Mouse (Mus musculus): ENCODE results near the gene Igbp1. TPM values are rescaled to one million over a fixed set of nuclear protein-coding genes. Genes with fewer than 3 reads are reported as not detected.

Igbp1 gene
- total and polyA plus RNA-seq, 3 experiments: 79.4 to 92.1 TPM; not detected in 1

- H3K79me2 ChIP-seq (ENCODE audit: control insufficient read depth, insufficient read depth, low read length, poor library complexity): no peaks in the 10 kb centered on the region
- H3K27me3 ChIP-seq (ENCODE audit: control insufficient read depth in 1 of 2, insufficient read depth in 2 of 2, low read length in 2 of 2): no peaks in the 10 kb centered on the region
- no peak for DNase-seq (ENCODE audit: low read depth, low spot score)
Measured at GRCm38 (mm10) chrX:100517626-100518025, 23.5 kb downstream of the Igbp1 start.

GRCm38 (mm10) chrX:100518532-100518931 lies 24.4 kb downstream of the Igbp1 start:
- no peaks in the 10 kb centered on the region for H3K79me2 ChIP-seq (ENCODE audit: control insufficient read depth, insufficient read depth, low read length, poor library complexity)
- TF ChIP-seq SMC3 (IDR thresholded peaks at IDR 0.05; ENCODE audit: low read depth, low read length): no peak
- TF ChIP-seq ZMIZ1 (IDR thresholded peaks at IDR 0.05; ENCODE audit: low read depth, low read length): no peak
- TF ChIP-seq CHD1 (IDR thresholded peaks at IDR 0.05; ENCODE audit: low read depth, low read length): no peak
- H3K27me3 ChIP-seq (ENCODE audit: control insufficient read depth in 1 of 2, insufficient read depth in 2 of 2, low read length in 2 of 2): no peaks in the 10 kb centered on the region
- DNase-seq (ENCODE audit: low read depth, low spot score): no peak
- H3K36me3 ChIP-seq (ENCODE audit: control insufficient read depth in 1 of 2, insufficient read depth in 2 of 2, low read length in 2 of 2): no peaks in the 10 kb centered on the region
- no peak overlapping the region for H3K27ac ChIP-seq (ENCODE audit: control insufficient read depth, low read depth, low read length)
- no peak overlapping the region for H3K4me3 ChIP-seq (ENCODE audit: control insufficient read depth in 1 of 2, insufficient read depth in 1 of 2, low read depth in 2 of 2, low read length in 2 of 2)
- H3K9me3 ChIP-seq (replicated peaks; ENCODE audit: insufficient read depth, low read length): no peaks in the 10 kb centered on the region
- no peaks in the 10 kb centered on the region for H3K4me1 ChIP-seq (ENCODE audit: control insufficient read depth in 1 of 2, insufficient read depth in 2 of 2, low read length in 2 of 2)
- H3K9ac ChIP-seq (ENCODE audit: control insufficient read depth, low read depth, low read length, poor library complexity, severe bottlenecking): no peak overlapping the region

More at GRCm38 (mm10) chrX:100517626-100518025, 23.5 kb downstream of the Igbp1 start:
- TF ChIP-seq ZC3H11A (IDR thresholded peaks at IDR 0.05; ENCODE audit: low read depth, low read length) (no peak), RCOR1 (IDR thresholded peaks at IDR 0.05; ENCODE audit: low read depth, low read length) (no peak), USF2 (IDR thresholded peaks at IDR 0.05; ENCODE audit: borderline replicate concordance in 1 of 2, insufficient read depth in 1 of 2, low read depth in 1 of 2, low read length in 2 of 2) (no peak), MEF2A (IDR thresholded peaks at IDR 0.05; ENCODE audit: extremely low read depth, insufficient replicate concordance, low read depth, low read length, poor library complexity, severe bottlenecking) (no peak), BHLHE40 (IDR thresholded peaks at IDR 0.05; ENCODE audit: borderline replicate concordance, low read depth, low read length) (no peak), MAZ (IDR thresholded peaks at IDR 0.05; ENCODE audit: low read depth, low read length) (no peak), TBP (IDR thresholded peaks at IDR 0.05; ENCODE audit: low read depth, low read length) (no peak), MYB (IDR thresholded peaks at IDR 0.05; ENCODE audit: low read depth, low read length) (no peak), POLR2A (IDR thresholded peaks at IDR 0.05; ENCODE audit: control insufficient read depth in 1 of 2, insufficient read depth in 1 of 2, low read depth in 1 of 2, low read length in 2 of 2, poor library complexity in 1 of 2) (no peak), E2F4 (IDR thresholded peaks at IDR 0.05; ENCODE audit: borderline replicate concordance, low read depth, low read length) (no peak)
- no peaks in the 10 kb centered on the region for H3K4me1 ChIP-seq (ENCODE audit: control insufficient read depth in 1 of 2, insufficient read depth in 2 of 2, low read length in 2 of 2)
- no peak overlapping the region for H3K4me3 ChIP-seq (ENCODE audit: control insufficient read depth in 1 of 2, insufficient read depth in 1 of 2, low read depth in 2 of 2, low read length in 2 of 2)
- no peaks in the 10 kb centered on the region for H3K36me3 ChIP-seq (ENCODE audit: control insufficient read depth in 1 of 2, insufficient read depth in 2 of 2, low read length in 2 of 2)
- H3K27ac ChIP-seq (ENCODE audit: control insufficient read depth, low read depth, low read length): no peak overlapping the region
- H3K9ac ChIP-seq (ENCODE audit: control insufficient read depth, low read depth, low read length, poor library complexity, severe bottlenecking): no peak overlapping the region
- H3K9me3 ChIP-seq (replicated peaks; ENCODE audit: insufficient read depth, low read length): no peaks in the 10 kb centered on the region

- Histone ChIP-seq H3K9me3 (replicated peaks; ENCODE audit: insufficient read depth, low read length) (no peaks in the 10 kb centered on the region), H3K4me1 (ENCODE audit: control insufficient read depth in 1 of 2, insufficient read depth in 2 of 2, low read length in 2 of 2) (no peaks in the 10 kb centered on the region), H3K4me3 (ENCODE audit: control insufficient read depth in 1 of 2, insufficient read depth in 1 of 2, low read depth in 2 of 2, low read length in 2 of 2) (no peak within 1 kb of the TSS), H3K27ac (ENCODE audit: control insufficient read depth, low read depth, low read length) (no peak within 1 kb of the TSS), H3K79me2 (ENCODE audit: control insufficient read depth, insufficient read depth, low read length, poor library complexity) (no peaks in the 10 kb centered on the region), H3K36me3 (ENCODE audit: control insufficient read depth in 1 of 2, insufficient read depth in 2 of 2, low read length in 2 of 2) (no peaks in the 10 kb centered on the region), H3K27me3 (ENCODE audit: control insufficient read depth in 1 of 2, insufficient read depth in 2 of 2, low read length in 2 of 2) (no peaks in the 10 kb centered on the region), H3K9ac (ENCODE audit: control insufficient read depth, low read depth, low read length, poor library complexity, severe bottlenecking) (no peak within 1 kb of the TSS)
- TF ChIP-seq TAL1 (IDR thresholded peaks at IDR 0.05; ENCODE audit: low read length) (no peak), MXI1 (IDR thresholded peaks at IDR 0.05; ENCODE audit: low read depth, low read length) (no peak), POLR2AphosphoS2 (IDR thresholded peaks at IDR 0.05; ENCODE audit: low read length) (no peak), TCF12 (IDR thresholded peaks at IDR 0.05; ENCODE audit: low read depth, low read length) (no peak), ELF1 (IDR thresholded peaks at IDR 0.05; ENCODE audit: low read depth, low read length) (no peak), USF2 (IDR thresholded peaks at IDR 0.05; ENCODE audit: borderline replicate concordance in 1 of 2, insufficient read depth in 1 of 2, low read depth in 1 of 2, low read length in 2 of 2) (no peak), MAZ (IDR thresholded peaks at IDR 0.05; ENCODE audit: low read depth, low read length) (no peak), BHLHE40 (IDR thresholded peaks at IDR 0.05; ENCODE audit: borderline replicate concordance, low read depth, low read length) (no peak), SMC3 (IDR thresholded peaks at IDR 0.05; ENCODE audit: low read depth, low read length) (no peak), SIN3A (IDR thresholded peaks at IDR 0.05; ENCODE audit: low read length) (no peak), MYB (IDR thresholded peaks at IDR 0.05; ENCODE audit: low read depth, low read length) (no peak), MEF2A (IDR thresholded peaks at IDR 0.05; ENCODE audit: extremely low read depth, insufficient replicate concordance, low read depth, low read length, poor library complexity, severe bottlenecking) (no peak), JUND (IDR thresholded peaks at IDR 0.05; ENCODE audit: low read depth, low read length) (no peak)
- no peak for DNase-seq (ENCODE audit: low read depth, low spot score)
Measured at GRCm38 (mm10) chrX:100524471-100524870, 30.4 kb downstream of the Igbp1 start, which contains the start of gene Dgat2l6. Gene Dgat2l6 (plus strand): TSS chrX:100524838.
